Mouse (Mus musculus): Measurements from ENCODE around the gene Dnah1.

GRCm38 (mm10) chr14:31260374-31260773 is 63.3 kb downstream of the Dnah1 start:
- TF ChIP-seq CTCF (IDR thresholded peaks at IDR 0.05; ENCODE audit: low read depth, low read length) (no peak), EP300 (IDR thresholded peaks at IDR 0.05; ENCODE audit: insufficient read depth, low read depth, low read length) (no peak), POLR2A (IDR thresholded peaks at IDR 0.05; ENCODE audit: insufficient read depth, low read length) (no peak)
